Mouse (Mus musculus) gastrocnemius, adult 8-10 months (tissue): ENCODE measurements around the gene Babam2. TPM values are rescaled to one million over a fixed set of nuclear protein-coding genes. Genes with fewer than 3 reads are reported as not detected.
"Not testable (repeated sequence)": the region's sequence is repeated elsewhere in the genome, so short reads cannot be mapped to it uniquely, and the experiment has no call there.

Source experiments
- DNase-seq, 2 experiments: peaks; one replicate each; pipeline ENCODE4 v3.0.0; 2022; ENCODE audit warnings: low spot score in 2 of 2
- total RNA-seq, 4 experiments: library from RNA; stranded (reverse); gene quantifications; 2 replicates each; pipeline ENCODE4 v1.2.4; 2022

Gene Babam2
- total RNA-seq, 4 experiments from 2014 or later: 32.9 to 34.2 (median 33.5) TPM

DNA sequence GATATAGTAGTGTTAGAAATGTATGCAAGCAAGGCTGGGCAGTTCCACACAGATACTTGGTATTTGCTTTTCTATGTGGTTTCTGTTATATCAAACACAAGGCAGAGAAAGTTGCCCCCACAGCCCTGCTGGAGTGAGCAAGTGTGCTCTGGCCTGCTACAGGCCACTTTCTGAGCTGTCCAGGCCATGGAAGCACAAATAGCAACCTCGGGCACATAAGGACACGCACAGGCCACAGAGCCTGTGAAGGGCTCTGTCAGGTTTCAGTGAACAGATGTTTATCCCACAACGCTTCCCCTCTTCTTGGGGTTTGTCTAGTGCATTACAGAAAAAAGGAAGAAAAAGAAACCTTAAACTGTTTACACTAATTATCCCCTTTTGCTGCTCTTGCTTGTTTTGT lies 236.9 kb downstream of the Babam2 start:
- DNase-seq: peak in 1 of 2 experiments; percentile 25

DNA sequence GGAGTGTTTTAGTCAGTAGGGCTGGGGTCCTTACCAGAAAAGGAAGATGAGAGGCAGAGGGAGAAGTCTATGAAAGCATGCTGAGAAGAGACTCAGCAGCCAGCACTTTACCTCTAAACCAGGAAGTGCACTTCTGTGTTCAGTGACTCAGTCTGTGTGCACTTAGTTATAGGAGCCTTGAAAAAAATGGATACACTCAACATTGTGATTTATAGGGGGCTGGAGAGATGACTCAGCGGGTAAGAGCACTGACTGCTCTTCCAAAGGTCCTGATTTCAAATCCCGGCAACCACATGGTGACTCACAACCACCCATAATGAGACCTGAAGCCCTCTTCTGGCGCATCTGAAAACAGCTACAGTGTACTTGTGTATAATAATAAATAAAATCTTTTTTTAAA lies 238.5 kb downstream of the Babam2 start:
- no peak for DNase-seq

GRCm38 (mm10) chr5:31936523-31936922 lies 239.0 kb downstream of the Babam2 start:
- DNase-seq: no peak

DNA sequence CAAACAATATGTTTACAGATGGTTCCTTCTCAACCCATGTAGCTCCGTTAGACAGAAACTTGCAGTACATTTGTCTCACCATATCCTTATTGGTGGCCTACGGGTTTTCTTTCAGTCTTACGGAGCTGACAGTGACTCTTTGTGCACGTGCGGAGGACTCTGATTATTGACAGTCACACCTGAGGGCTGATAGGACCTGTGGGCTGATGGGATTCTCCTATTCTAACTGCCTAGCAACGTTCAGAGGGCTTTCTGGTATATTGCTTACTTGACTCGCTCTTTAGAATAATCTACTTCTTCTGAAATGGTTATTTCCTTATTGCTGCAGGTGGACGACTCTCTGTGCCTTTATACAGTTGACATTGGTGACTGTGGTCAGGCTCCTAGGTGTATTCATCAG lies 243.4 kb downstream of the Babam2 start:
- no peak for DNase-seq

DNA sequence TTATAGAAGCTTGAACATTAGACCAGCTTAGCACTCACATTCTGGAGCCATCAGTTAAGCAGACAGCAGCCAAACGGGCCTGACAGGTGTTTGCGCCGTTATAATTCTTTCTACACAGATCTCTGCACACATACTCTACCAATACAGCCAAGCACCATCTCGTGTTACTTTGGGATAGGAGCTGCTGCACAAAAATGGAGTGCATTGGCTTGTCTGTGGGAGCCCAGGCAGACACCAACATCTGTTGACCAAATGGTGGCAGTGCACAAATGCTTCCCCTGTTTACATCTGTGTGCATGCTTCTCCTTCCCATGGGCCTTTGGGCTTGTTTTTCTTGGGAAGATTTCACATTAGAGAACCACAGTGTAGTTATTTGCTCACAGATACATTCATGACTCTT lies 249.7 kb downstream of the Babam2 start:
- peak in 1 of 2 experiments; percentile 16 for DNase-seq

DNA sequence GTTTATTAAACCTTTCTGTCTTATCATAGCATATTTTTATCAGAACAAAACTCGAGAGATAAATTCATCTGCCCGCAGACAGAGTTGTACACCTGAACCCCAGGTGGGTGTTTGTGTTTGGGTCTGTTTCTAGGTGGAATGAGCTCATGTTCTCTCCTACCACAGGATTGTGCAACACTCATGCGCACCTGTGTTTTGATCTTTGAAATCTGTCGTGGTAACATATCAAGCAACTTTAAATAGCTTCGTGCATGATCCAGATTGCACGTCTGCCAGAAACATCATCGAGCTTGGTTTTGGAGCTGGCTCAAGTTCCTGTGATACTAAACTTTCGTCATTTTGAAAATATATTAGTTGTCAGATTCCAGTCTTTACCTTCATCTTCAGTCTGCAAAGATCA lies 251.9 kb downstream of the Babam2 start:
- peak in 1 of 2 experiments; percentile 42 for DNase-seq

DNA sequence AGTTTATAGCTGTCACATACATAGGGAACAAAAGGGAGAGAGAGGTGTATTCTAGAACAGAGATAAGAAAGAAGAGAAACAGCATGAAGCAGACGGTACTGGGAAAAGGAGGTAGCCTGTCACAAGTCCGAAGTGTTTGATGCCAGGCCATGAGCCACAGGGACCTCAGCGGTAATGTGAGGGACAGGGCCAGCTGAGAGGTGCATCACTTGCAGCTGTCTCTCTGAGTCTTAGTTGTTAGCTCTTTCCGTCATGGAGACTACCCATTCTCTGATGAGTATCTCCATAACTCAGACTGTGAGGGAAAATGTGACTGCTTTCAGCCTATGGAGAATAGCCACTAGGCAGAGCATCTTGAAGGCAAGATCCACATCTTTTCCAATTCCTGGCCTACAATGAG lies 253.0 kb downstream of the Babam2 start:
- DNase-seq: no peak

DNA sequence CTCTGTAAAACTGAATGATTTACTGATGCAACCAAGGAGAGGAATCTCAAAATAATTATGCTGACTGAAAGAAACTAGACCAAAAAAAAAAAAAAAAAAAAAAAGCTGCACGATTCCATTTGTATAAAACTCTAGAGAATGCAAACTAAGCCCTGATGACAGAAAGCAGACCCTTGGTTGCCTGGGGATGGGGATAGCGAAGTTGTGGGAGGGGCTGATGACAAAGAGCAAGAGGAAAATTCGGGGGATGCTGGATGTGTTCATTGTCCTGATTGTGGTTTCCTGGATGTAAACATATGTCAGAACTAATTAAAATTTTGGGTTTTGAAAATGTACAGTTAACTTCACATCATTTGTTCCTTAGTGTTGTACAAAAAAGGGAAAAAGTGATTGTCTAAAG lies 257.7 kb downstream of the Babam2 start:
- no peak for DNase-seq

DNA sequence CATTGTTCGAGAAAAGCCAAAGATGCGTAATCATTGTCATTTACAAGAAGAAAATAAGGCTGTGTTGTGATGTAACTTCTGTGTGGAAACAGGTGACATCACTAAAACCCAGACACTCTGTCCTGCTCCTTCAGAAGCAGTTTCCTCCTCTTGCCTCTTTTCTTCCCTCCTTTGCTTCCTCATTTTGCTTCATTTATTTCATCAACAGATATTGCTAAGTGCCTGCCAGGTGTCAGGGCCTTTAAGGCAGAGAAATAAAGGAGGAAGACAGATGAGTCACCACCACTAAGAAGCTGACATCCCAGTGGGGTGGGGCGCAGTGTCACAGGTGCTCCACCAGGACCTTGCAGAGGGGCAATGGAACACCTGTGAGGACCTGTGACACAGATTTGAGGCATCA lies 258.9 kb downstream of the Babam2 start:
- no peak for DNase-seq

GRCm38 (mm10) chr5:31959886-31960285 lies 262.4 kb downstream of the Babam2 start:
- DNase-seq: no peak

- no peak for DNase-seq
These were observed 263.9 kb downstream of the Babam2 start for GRCm38 (mm10) chr5:31961423-31961822.

DNA sequence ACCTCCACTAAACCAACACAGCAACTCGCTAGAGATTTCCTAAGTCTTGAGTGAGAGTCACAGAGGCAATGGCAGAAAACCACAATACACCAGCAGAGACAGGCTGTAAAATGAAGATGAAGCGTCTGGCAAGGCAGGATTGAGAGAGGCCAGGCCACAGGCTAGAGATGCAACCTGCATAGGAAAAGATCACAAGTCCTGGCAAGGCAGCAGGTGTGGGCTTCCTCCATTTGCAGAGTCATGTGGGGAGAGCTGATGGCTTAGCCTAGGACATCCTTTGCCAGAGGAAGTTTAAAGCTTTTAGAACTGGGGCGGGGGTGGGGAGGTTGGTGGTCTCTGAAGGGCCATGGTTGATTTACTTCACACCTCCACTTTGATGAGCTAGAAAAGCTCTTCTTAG lies 264.9 kb downstream of the Babam2 start:
- no peak for DNase-seq

DNA sequence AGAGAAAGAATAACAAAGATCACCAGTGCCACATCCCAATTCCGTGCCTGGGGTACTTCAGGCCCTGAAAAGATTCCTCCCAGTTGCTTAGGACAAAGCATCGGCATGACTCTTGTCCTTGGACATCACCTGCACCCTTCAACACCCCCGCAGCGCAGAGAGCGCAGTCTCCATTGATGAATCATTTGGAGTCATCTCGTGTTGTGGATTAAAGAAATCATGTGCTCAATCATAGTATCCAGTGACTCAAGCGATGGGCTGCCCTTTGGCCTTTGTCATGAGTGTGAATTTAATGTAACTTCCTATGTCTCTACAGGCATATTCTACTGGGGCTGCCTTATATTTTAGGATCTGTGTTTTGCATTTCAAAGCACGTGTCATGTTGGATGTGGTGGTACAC lies 265.9 kb downstream of the Babam2 start:
- DNase-seq: no peak

DNA sequence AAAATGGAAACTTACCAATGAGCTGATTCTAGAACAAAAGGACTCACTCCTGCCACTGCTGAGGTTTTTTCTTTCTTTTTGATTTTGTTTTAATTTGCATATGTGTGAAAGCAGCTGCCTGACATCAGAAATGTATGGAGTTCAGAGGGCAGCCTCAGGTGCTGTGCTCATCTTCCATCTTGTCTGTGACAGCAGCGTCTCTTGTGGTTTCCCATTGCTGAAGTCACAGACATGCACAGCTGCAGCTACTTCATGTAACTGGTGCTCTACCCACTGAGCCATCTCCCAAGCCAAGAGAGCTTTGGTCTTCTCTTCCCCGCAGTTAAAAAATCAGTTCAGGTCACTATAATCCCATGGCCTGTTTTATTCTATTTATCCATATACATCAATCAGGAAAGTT lies 266.4 kb downstream of the Babam2 start:
- no peak for DNase-seq

GRCm38 (mm10) chr5:31966741-31967140 lies 269.3 kb downstream of the Babam2 start:
- DNase-seq: no peak

- no peak for DNase-seq
These were observed 270.0 kb downstream of the Babam2 start for GRCm38 (mm10) chr5:31967526-31967925.

DNA sequence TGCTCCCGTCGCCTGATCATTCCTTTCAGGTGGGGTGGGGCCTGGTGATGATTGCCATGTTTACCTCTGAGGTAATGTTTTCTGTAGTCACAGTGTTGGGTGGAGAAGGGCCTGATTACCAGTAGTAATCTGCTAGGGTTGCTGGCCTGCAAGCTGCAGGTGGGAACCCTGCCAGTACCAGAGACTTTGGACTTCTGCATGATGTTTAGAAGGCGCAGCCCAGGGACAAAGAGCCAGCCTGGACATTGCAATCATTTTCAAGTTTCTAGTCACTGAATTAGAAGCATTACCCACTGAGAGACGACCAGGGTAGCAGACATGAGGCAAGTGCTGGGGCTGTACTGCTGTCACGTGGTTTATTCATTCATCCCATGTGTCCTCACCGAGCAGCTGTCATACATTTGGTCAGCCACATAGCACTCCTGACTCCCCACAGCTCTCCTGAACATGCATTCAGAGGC lies 270.6 kb downstream of the Babam2 start:
- DNase-seq: peak in 1 of 2 experiments; percentile 10

DNA sequence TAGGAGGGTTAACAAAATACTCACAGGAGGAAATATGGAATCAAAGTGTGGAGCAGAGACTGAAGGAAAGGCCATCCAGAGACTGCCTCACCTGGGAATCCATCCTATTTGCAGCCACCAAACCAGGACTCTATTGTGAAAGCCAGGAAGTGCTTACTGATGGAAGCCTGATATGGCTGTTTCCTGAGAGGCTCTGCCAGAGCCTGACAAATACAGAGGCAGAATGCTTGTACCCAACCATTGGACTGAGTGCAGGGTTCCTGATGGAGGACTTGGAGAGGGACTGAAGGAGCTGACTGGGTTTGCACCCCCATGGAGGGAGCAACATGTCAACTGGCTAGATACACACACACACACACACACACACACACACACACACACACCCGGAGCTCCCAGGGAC lies 274.9 kb downstream of the Babam2 start:
- DNase-seq: not testable (repeated sequence)

DNA sequence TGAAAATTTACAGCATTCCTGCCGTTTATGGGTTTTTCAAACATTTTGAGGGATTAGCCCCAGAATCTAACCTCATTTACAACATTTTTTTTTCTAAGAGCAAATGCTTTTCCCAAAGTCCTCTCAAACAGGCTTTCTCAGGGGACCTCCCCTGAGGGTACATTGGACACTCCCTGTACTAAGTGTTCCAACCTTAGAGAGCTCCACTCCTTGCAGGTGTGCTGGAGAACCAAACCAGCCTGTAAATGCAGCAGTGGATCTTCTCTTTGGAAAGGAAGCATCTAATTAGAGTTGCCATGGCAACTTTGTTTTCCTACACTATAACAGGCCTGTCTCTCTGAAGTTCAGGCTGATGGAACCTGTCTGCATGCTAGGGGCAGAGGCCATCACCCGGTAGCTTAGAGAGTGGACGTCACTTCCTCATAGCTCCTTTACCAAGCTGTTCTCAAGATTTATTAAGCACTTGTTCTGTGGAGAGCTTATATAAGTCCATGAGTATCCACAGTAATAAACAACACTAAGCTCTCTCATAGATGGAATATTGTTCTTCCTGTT lies 277.2 kb downstream of the Babam2 start:
- DNase-seq: no peak

- DNase-seq: no peak
These were observed 284.6 kb downstream of the Babam2 start for GRCm38 (mm10) chr5:31982061-31982460.

DNA sequence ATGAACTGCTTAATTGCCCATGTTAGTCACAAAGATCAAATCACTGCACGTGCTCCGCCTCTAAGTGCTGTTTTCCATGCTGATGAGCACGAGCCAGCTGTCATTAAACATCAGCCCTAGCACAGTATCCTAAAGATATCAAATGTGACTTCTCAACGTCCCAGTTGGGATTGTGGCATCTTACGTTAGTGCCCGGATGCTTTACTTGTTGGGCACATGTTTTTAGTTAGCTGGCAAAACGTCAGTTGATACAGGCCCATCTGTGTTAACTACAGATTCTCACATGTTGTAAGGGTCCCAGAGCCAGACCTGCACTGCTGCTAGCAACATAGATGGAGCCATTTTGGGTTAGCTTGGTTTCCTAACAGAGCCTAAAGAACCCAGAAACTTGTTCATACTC lies 285.7 kb downstream of the Babam2 start:
- no peak for DNase-seq

DNA sequence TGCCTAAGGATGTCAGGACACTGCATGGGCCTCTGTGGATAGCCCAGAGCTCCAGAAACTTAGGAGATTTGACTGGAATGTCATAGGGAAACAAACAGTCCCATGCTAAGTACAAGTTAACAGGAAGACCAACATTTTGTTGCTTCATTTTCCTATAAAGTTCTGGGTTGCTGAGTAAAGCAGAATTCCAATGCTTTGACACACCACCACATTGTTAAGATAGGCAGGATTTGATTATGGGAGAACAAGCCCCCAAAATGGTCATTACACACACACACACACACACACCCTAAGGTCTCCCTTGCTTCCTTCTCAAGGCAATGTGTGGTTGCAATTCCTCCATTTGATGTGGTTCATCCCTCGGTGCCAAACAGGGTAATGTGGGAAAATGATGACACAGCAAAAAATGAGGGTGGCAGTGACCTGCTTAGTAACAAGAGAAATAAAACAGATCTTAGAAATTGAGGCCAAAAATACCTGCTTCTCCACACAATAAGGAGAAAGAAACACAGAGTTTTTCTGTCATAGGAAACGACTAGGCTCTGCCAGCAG lies 286.4 kb downstream of the Babam2 start:
- DNase-seq: no peak

GRCm38 (mm10) chr5:31984369-31984961 lies 287.0 kb downstream of the Babam2 start:
- peak in 1 of 2 experiments; percentile 13 for DNase-seq
